ENCODE assay signal across 30 mouse cellular contexts in the genomic region with DNA sequence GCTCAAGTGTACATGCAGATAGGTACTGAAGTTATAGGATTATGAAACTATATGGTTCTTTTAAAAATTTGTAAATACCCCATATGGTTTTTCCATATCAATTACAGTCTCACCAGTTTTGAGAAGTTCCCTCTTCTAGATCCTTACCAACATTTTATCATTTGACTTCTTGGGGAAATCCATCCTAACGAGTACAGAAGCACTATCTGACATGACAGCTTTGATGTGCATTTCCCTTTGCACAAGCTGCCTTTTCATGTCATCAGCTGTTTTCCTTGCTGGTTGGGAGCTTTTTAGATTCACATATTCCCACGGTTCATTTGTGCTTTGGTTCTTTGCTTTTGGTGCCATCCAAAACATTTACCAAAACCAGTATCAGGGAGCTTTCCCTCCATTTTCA.
"Had no signal": no experiment of that assay in that cellular context is flagged by ENCODE, and none has a peak within 500 bp of the region (broad histone marks: within the 10 kb centered on the region; RNA-seq: fewer than 3 reads in every experiment).

No protein-coding gene starts in this region.

- DNase-seq: heart, postnatal 10 days; heart, postnatal 14 days; heart, postnatal 36 days; heart, postnatal 4 days; kidney, adult 11 months; kidney, adult 18-20 months; kidney, adult 2 months; kidney, adult 8-10 months; kidney, adult 9 months; kidney, postnatal 10 days; kidney, postnatal 14 days; kidney, postnatal 25 days; kidney, postnatal 36 days; kidney, postnatal 4 days; layer of hippocampus, adult 9-11 months; layer of hippocampus, postnatal 36 days had no signal

- H3K27me3 ChIP-seq: heart, embryonic 12.5 days; heart, embryonic 13.5 days; heart, embryonic 15.5 days; hindbrain, embryonic 12.5 days; hindbrain, embryonic 13.5 days; hindbrain, embryonic 15.5 days; intestine, embryonic 15.5 days; kidney, embryonic 15.5 days had no signal

- H3K9ac ChIP-seq: heart, embryonic 12.5 days; heart, embryonic 13.5 days; heart, embryonic 15.5 days; hindbrain, embryonic 12.5 days; hindbrain, embryonic 13.5 days; hindbrain, embryonic 14.5 days; hindbrain, embryonic 15.5 days; intestine, embryonic 15.5 days; kidney, embryonic 15.5 days had no signal

- H3K9me3 ChIP-seq: heart, embryonic 12.5 days; heart, embryonic 15.5 days; hindbrain, embryonic 13.5 days; hindbrain, embryonic 15.5 days; intestine, embryonic 15.5 days had no signal

- H3K36me3 ChIP-seq: heart, embryonic 15.5 days; hindbrain, embryonic 12.5 days; hindbrain, embryonic 15.5 days; intestine, embryonic 15.5 days had no signal

- H3K4me3 ChIP-seq: heart, embryonic 12.5 days; heart, embryonic 13.5 days; heart, embryonic 15.5 days; hindbrain, embryonic 10.5 days; hindbrain, embryonic 12.5 days; hindbrain, embryonic 13.5 days; hindbrain, embryonic 15.5 days; intestine, embryonic 15.5 days; kidney, embryonic 15.5 days; layer of hippocampus, adult 2 months; left cerebral cortex, adult 2 months had no signal

- H3K27ac ChIP-seq: heart, embryonic 13.5 days; heart, embryonic 15.5 days; hindbrain, embryonic 10.5 days; hindbrain, embryonic 12.5 days; hindbrain, embryonic 13.5 days; hindbrain, embryonic 14.5 days; hindbrain, embryonic 15.5 days; hindbrain, postnatal 0 days; intestine, embryonic 15.5 days; kidney, embryonic 15.5 days; kidney, postnatal 0 days; layer of hippocampus, adult 2 months; left cerebral cortex, adult 2 months had no signal
